Mouse (Mus musculus): ENCODE measurements around the gene Zfp12. TPM values are rescaled to one million over a fixed set of nuclear protein-coding genes. Genes with fewer than 3 reads are reported as not detected.

The Zfp12 gene
- total and polyA plus RNA-seq, 3 experiments = 15.2 to 56.3 (median 17.3) TPM

DNA sequence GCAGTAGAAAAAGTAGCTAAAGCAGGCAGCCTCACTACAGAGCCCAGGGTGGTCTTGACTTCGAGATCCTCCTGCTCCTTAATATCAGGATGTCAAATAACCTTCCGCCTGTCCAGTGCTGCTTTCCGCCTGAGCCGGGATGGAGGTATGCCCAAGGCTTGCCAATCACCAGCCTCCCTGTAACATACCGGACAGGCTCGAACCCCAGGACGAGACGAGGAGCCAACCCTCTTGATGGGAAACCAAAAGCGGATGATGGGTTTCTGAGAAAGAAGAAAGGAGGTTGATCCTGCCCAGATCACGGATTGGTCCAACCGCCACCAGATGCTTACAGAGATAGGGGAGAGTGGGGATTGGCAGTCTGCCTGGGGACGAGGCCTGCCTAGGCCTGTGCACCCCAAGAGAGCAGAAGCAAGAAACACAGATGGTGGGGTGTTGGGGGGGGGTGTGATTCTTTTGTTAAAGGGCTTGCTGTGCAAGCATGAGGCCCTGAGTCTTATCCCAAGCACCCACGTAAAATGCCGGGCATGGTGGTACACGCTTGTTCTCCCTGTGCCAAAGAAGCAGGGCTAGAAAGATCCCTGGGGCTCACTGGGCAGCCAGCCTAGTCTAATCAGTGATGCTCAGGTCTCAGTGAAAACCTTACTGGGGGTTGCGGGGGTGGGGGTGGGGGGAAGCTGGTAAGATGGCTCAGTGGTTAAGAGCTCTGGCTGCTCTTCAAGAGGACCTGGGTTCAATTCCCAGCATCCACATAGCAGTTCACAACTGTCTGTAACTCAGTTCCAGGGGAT is 37.8 kb downstream of the Zfp12 start:
- no peaks in the 10 kb centered on the region for H3K27me3 ChIP-seq (ENCODE audit: control insufficient read depth in 1 of 2, insufficient read depth in 2 of 2, low read length in 2 of 2)
- H3K4me1 ChIP-seq (ENCODE audit: control insufficient read depth in 1 of 2, insufficient read depth in 2 of 2, low read length in 2 of 2) = peaks cover 8 to 39% of the 10 kb centered on the region in 2 experiments
- H3K9me3 ChIP-seq (replicated peaks; ENCODE audit: insufficient read depth, low read length) = no peaks in the 10 kb centered on the region
- H3K4me3 ChIP-seq (ENCODE audit: control insufficient read depth in 1 of 2, insufficient read depth in 1 of 2, low read depth in 2 of 2, low read length in 2 of 2) = peak overlapping the region; percentile 40 to 51
- peak; percentile 98 for DNase-seq (ENCODE audit: low read depth, low spot score)
- peak overlapping the region; percentile 47 for H3K9ac ChIP-seq (ENCODE audit: control insufficient read depth, low read depth, low read length, poor library complexity, severe bottlenecking)
- peaks cover 0 to 20% of the 10 kb centered on the region in 2 experiments; a peak in 2 of 4 replicates for H3K36me3 ChIP-seq (ENCODE audit: control insufficient read depth in 1 of 2, insufficient read depth in 2 of 2, low read length in 2 of 2)
- peak overlapping the region; percentile 96 for H3K27ac ChIP-seq (ENCODE audit: control insufficient read depth, low read depth, low read length)
- H3K79me2 ChIP-seq (ENCODE audit: control insufficient read depth, insufficient read depth, low read length, poor library complexity) = peaks cover 7% of the 10 kb centered on the region
- TF ChIP-seq E2F4 (IDR thresholded peaks at IDR 0.05; ENCODE audit: borderline replicate concordance, low read depth, low read length) (no peak), MYC (IDR thresholded peaks at IDR 0.05; ENCODE audit: low read depth, low read length) (peak; percentile 65; the same call in 1 of the 2 replicates), MXI1 (IDR thresholded peaks at IDR 0.05; ENCODE audit: low read depth, low read length) (peak; percentile 80; the same call in 1 of the 2 replicates), TAL1 (IDR thresholded peaks at IDR 0.05; ENCODE audit: low read length) (peak; percentile 90), JUND (IDR thresholded peaks at IDR 0.05; ENCODE audit: low read depth, low read length) (no peak), POLR2AphosphoS2 (IDR thresholded peaks at IDR 0.05; ENCODE audit: low read length) (no peak; the same call in 1 of the 2 replicates), EP300 (IDR thresholded peaks at IDR 0.05; ENCODE audit: low read depth in 1 of 2, low read length in 2 of 2) (peak; percentile 79 to 95), CTCF (IDR thresholded peaks at IDR 0.05 in 2 of 3, conservative IDR thresholded peaks at IDR 0.05 in 1 of 3; ENCODE audit: control insufficient read depth in 1 of 3, insufficient read depth in 1 of 3, low read depth in 2 of 3, low read length in 3 of 3, poor library complexity in 1 of 3, severe bottlenecking in 1 of 3) (no peak), TCF12 (IDR thresholded peaks at IDR 0.05; ENCODE audit: low read depth, low read length) (peak; percentile 91), ZMIZ1 (IDR thresholded peaks at IDR 0.05; ENCODE audit: low read depth, low read length) (no peak), MAZ (IDR thresholded peaks at IDR 0.05; ENCODE audit: low read depth, low read length) (peak; percentile 96), POLR2A (IDR thresholded peaks at IDR 0.05; ENCODE audit: control insufficient read depth in 1 of 2, insufficient read depth in 1 of 2, low read depth in 1 of 2, low read length in 2 of 2, poor library complexity in 1 of 2) (peak in 1 of 2 experiments; percentile 67; a peak in 2 of 4 replicates), ZC3H11A (IDR thresholded peaks at IDR 0.05; ENCODE audit: low read depth, low read length) (no peak), KAT2A (conservative IDR thresholded peaks at IDR 0.05; ENCODE audit: low read depth, low read length) (no peak), GABPA (IDR thresholded peaks at IDR 0.05; ENCODE audit: low read depth, low read length) (no peak), GATA1 (IDR thresholded peaks at IDR 0.05; ENCODE audit: low read depth, low read length) (peak; percentile 86), CHD1 (IDR thresholded peaks at IDR 0.05; ENCODE audit: low read depth, low read length) (no peak), NELFE (IDR thresholded peaks at IDR 0.05; ENCODE audit: low read depth, low read length) (peak; percentile 59), HCFC1 (IDR thresholded peaks at IDR 0.05; ENCODE audit: low read depth, low read length) (no peak), ELF1 (IDR thresholded peaks at IDR 0.05; ENCODE audit: low read depth, low read length) (no peak), MAFK (IDR thresholded peaks at IDR 0.05; ENCODE audit: borderline replicate concordance, low read depth, low read length) (peak; percentile 24; the same call in 1 of the 2 replicates), USF1 (IDR thresholded peaks at IDR 0.05; ENCODE audit: low read depth, low read length) (peak; percentile 5; the same call in 1 of the 2 replicates), ZKSCAN1 (IDR thresholded peaks at IDR 0.05; ENCODE audit: low read depth, low read length) (no peak), TBP (IDR thresholded peaks at IDR 0.05; ENCODE audit: low read depth, low read length) (peak; percentile 44), CHD2 (IDR thresholded peaks at IDR 0.05; ENCODE audit: low read length) (peak; percentile 29; the same call in 1 of the 2 replicates), SIN3A (IDR thresholded peaks at IDR 0.05; ENCODE audit: low read length) (peak; percentile 81), SMC3 (IDR thresholded peaks at IDR 0.05; ENCODE audit: low read depth, low read length) (no peak), POLR2AphosphoS5 (IDR thresholded peaks at IDR 0.05; ENCODE audit: borderline replicate concordance, low read depth, low read length) (no peak), MYB (IDR thresholded peaks at IDR 0.05; ENCODE audit: low read depth, low read length) (peak; percentile 84), RCOR1 (IDR thresholded peaks at IDR 0.05; ENCODE audit: low read depth, low read length) (peak; percentile 84), RAD21 (IDR thresholded peaks at IDR 0.05; ENCODE audit: low read depth, low read length) (no peak), MAX (IDR thresholded peaks at IDR 0.05; ENCODE audit: low read length) (no peak; the same call in 1 of the 2 replicates), ZNF384 (IDR thresholded peaks at IDR 0.05; ENCODE audit: low read depth, low read length) (no peak), NRF1 (IDR thresholded peaks at IDR 0.05; ENCODE audit: insufficient read depth, low read depth, low read length, poor library complexity, severe bottlenecking) (0 out of 2 replicates have a peak, but pooled peaks have one; percentile 23), UBTF (IDR thresholded peaks at IDR 0.05; ENCODE audit: borderline replicate concordance, insufficient read depth, low read depth, low read length) (no peak), BHLHE40 (IDR thresholded peaks at IDR 0.05; ENCODE audit: borderline replicate concordance, low read depth, low read length) (peak; percentile 46; the same call in 1 of the 2 replicates)
